9 mouse cellular contexts compared by ENCODE assay signal in genomic region chr1:135789815-135790214, GRCm38 (mm10). TPM values are rescaled to one million over a fixed set of nuclear protein-coding genes. Genes with fewer than 3 reads are reported as not detected.
DNase-seq lines count a peak whose midpoint lies in the region; ATAC-seq and TF ChIP-seq lines count a peak whose summit lies in the region.
"Had no signal": no experiment of that assay in that cellular context is flagged by ENCODE, and none has a peak within 500 bp of the region (broad histone marks: within the 10 kb centered on the region; RNA-seq: fewer than 3 reads in every experiment).

No protein-coding gene starts in this region.

- H3K27me3 ChIP-seq in heart, embryonic 14.5 days (ENCODE audit: control insufficient read depth, insufficient read depth, low read length) = no peaks in the 10 kb centered on the region
- H3K27me3 ChIP-seq in liver, postnatal 0 days (ENCODE audit: insufficient read depth, low read length) = peaks cover 8% of the 10 kb centered on the region

- no peak for TF ChIP-seq EP300 in liver, postnatal 0 days (IDR thresholded peaks at IDR 0.05; ENCODE audit: low read depth)

- H3K4me2 ChIP-seq in heart, embryonic 14.5 days (ENCODE audit: low read length) = no peak overlapping the region
- H3K4me2 ChIP-seq in liver, postnatal 0 days (ENCODE audit: low read depth, low read length) = no peak overlapping the region
- H3K4me2 ChIP-seq: neural tube, embryonic 13.5 days had no signal

- 11% methylated on average over 5 of the region's 5 CpGs for WGBS in heart, embryonic 14.5 days
- WGBS in liver, postnatal 0 days (ENCODE audit: insufficient replicate concordance) = 18% methylated on average over 5 of the region's 5 CpGs

- no peak overlapping the region for H3K27ac ChIP-seq in heart, embryonic 14.5 days (replicated peaks in 1 of 2; ENCODE audit: control insufficient read depth in 1 of 2, insufficient read depth in 1 of 2, low read depth in 2 of 2, low read length in 2 of 2)
- H3K27ac ChIP-seq in liver, postnatal 0 days (ENCODE audit: low read depth) = no peak overlapping the region
- H3K27ac ChIP-seq: neural tube, embryonic 13.5 days had no signal

- no peak overlapping the region for H3K4me3 ChIP-seq in heart, embryonic 14.5 days (ENCODE audit: control insufficient read depth in 1 of 2, insufficient read depth in 1 of 2, low read depth in 1 of 2, low read length in 2 of 2)
- no peak overlapping the region for H3K4me3 ChIP-seq in liver, postnatal 0 days (ENCODE audit: low read depth, low read length)
- H3K4me3 ChIP-seq: neural tube, embryonic 13.5 days had no signal

- H3K9ac ChIP-seq in heart, embryonic 14.5 days (ENCODE audit: low read length) = peak overlapping the region; percentile 41; the same call in 1 of the 2 replicates
- H3K9ac ChIP-seq in liver, postnatal 0 days (replicated peaks) = no peak overlapping the region
- H3K9ac ChIP-seq: neural tube, embryonic 13.5 days had no signal

- H3K9me3 ChIP-seq in heart, embryonic 14.5 days (ENCODE audit: control insufficient read depth, low read length) = no peaks in the 10 kb centered on the region
- H3K9me3 ChIP-seq in liver, postnatal 0 days (ENCODE audit: low read length) = no peaks in the 10 kb centered on the region
- H3K9me3 ChIP-seq: neural tube, embryonic 13.5 days had no signal

- peak; percentile 96 for TF ChIP-seq CTCF in liver, postnatal 0 days (IDR thresholded peaks at IDR 0.05; ENCODE audit: low read depth)

- peaks cover 29 to 42% of the 10 kb centered on the region in 2 experiments for H3K4me1 ChIP-seq in heart, embryonic 14.5 days (ENCODE audit: control insufficient read depth in 2 of 2, insufficient read depth in 2 of 2, low read length in 2 of 2)
- H3K4me1 ChIP-seq in liver, postnatal 0 days (ENCODE audit: insufficient read depth) = peaks cover 9% of the 10 kb centered on the region

- 0 out of 2 replicates have a peak, but pooled peaks have one; percentile 15 for ATAC-seq in heart, embryonic 14.5 days (ENCODE audit: insufficient number of reproducible peaks, insufficient read depth, low FRiP score, low read depth)
- ATAC-seq in liver, postnatal 0 days = peak; percentile 43; the same call in 1 of the 2 replicates

- H3K36me3 ChIP-seq in heart, embryonic 14.5 days (ENCODE audit: control insufficient read depth, insufficient read depth, low read length) = no peaks in the 10 kb centered on the region
- H3K36me3 ChIP-seq in liver, postnatal 0 days (replicated peaks; ENCODE audit: insufficient read depth, low read length) = no peaks in the 10 kb centered on the region
- H3K36me3 ChIP-seq: neural tube, embryonic 13.5 days had no signal

- DNase-seq in left cerebral cortex, adult 18-20 months (ENCODE audit: low spot score in 2 of 2) = peak; percentile 80 to 83
- DNase-seq in left cerebral cortex, adult 8-10 months (ENCODE audit: low spot score in 2 of 2) = no peak
- DNase-seq in NIH3T3 (ENCODE audit: low read depth) = peak; percentile 75
- DNase-seq in cerebellum, postnatal 36 days = peak; percentile 66 to 69
- peak; percentile 86 for DNase-seq in liver, postnatal 0 days
- peak; percentile 89 for DNase-seq in retina, postnatal 1 day
- no peak for DNase-seq in yolk sac, embryonic 10.5 days (ENCODE audit: low spot score)

RNA-seq across cellular contexts. Expression of gene Tnni1, which starts 10.6 kb away (rescaled TPM):
- total RNA-seq in left cerebral cortex, adult 18-20 months (2021) = 1 to 10 TPM; 1.5 to 1.7 TPM
- 1 to 10 TPM; 3.7 to 7.8 (median 4.2) TPM for total RNA-seq in left cerebral cortex, adult 8-10 months (2022)
- 5,020 and 5,035 TPM in 2 replicates for polyA plus RNA-seq in heart, embryonic 14.5 days (2014; fragmentation: Nextera tagmentation; extraction: Ambion mirVana)
- 1.2 and 4.7 TPM in 2 replicates for polyA plus RNA-seq in liver, postnatal 0 days (2015; fragmentation: Nextera tagmentation; extraction: Ambion mirVana)

RNA-seq across cellular contexts. Expression of gene Phlda3, which starts 23.9 kb away (rescaled TPM):
- 10 to 100 TPM; 19.7 to 21.4 TPM for total RNA-seq in left cerebral cortex, adult 18-20 months (2021)
- 10 to 100 TPM; 20.7 to 22.0 (median 21.7) TPM for total RNA-seq in left cerebral cortex, adult 8-10 months (2022)
- polyA plus RNA-seq in heart, embryonic 14.5 days (2014; fragmentation: Nextera tagmentation; extraction: Ambion mirVana) = 72.4 and 77.2 TPM in 2 replicates
- 4.0 and 4.9 TPM in 2 replicates for polyA plus RNA-seq in liver, postnatal 0 days (2015; fragmentation: Nextera tagmentation; extraction: Ambion mirVana)

RNA-seq across cellular contexts. Expression of gene Lad1, which starts 28.6 kb away (rescaled TPM):
- 1 to 10 TPM in 1 of 2 experiments, under 1 TPM in 1; 0.96 to 1.3 TPM for total RNA-seq in left cerebral cortex, adult 18-20 months (2021)
- 1 to 10 TPM in 2 of 4 experiments, under 1 TPM in 2; 0.68 to 1.2 (median 1.1) TPM for total RNA-seq in left cerebral cortex, adult 8-10 months (2022)
- 3.1 and 4.8 TPM in 2 replicates for polyA plus RNA-seq in heart, embryonic 14.5 days (2014; fragmentation: Nextera tagmentation; extraction: Ambion mirVana)
- 0.42 and 0.77 TPM in 2 replicates for polyA plus RNA-seq in liver, postnatal 0 days (2015; fragmentation: Nextera tagmentation; extraction: Ambion mirVana)

RNA-seq across cellular contexts. Expression of gene Tnnt2, which starts 46.3 kb away (rescaled TPM):
- total RNA-seq in left cerebral cortex, adult 18-20 months (2021) = 10 to 100 TPM; 13.0 to 13.2 TPM
- 10 to 100 TPM; 11.8 to 18.8 (median 13.4) TPM for total RNA-seq in left cerebral cortex, adult 8-10 months (2022)
- 7,347 and 7,875 TPM in 2 replicates for polyA plus RNA-seq in heart, embryonic 14.5 days (2014; fragmentation: Nextera tagmentation; extraction: Ambion mirVana)
- polyA plus RNA-seq in liver, postnatal 0 days (2015; fragmentation: Nextera tagmentation; extraction: Ambion mirVana) = 3.2 and 3.6 TPM in 2 replicates

Comparison
In these comparisons a context has a peak if more than half of its experiments do, and no peak if none do; other contexts are left out.
1. DNase-seq: peak in left cerebral cortex, adult 18-20 months (2 of 2), NIH3T3 (single experiment), cerebellum, postnatal 36 days (2 of 2), liver, postnatal 0 days (single experiment) and retina, postnatal 1 day (single experiment); none in left cerebral cortex, adult 8-10 months (0 of 2) and yolk sac, embryonic 10.5 days (single experiment).